Mouse (Mus musculus): ENCODE data around the gene Gm20388. TPM values are rescaled to one million over a fixed set of nuclear protein-coding genes. Genes with fewer than 3 reads are reported as not detected.

The Gm20388 gene
- polyA plus RNA-seq, 1 experiment from 2014 or later, result not detected

DNA sequence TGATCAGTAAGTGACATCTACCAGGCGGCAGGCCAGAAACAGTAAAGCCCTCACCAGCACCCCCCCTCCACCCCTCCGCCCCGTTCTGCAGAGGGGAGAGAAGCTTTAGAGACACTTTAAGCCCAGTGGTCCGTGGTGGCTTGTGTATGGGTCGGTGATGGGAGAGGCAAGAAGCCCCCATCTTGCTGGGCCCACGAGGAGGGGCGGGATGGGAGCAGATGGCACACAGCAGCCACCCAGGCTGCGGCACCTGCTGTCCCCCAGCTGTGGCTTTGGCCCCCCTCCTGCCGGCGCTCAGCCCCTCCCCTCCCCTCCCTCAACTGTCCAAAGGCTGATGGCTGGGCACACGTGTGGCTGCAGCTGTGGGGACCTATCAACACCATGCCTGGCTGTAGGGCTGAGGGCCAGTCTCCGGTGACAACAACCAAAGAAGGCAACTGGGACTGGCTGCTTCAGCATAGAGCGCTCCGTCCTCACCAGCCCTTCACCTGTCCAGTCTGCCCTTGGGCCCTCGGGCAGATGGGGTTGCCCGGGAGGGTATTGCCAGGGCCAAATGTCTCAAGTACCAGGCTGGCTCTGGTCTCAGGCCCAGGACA, 2740.8 kb downstream of the Gm20388 start:
- H3K27me3 ChIP-seq (ENCODE audit: control insufficient read depth, insufficient read depth, low read length), result no peaks in the 10 kb centered on the region
- ATAC-seq (ENCODE audit: insufficient number of reproducible peaks, insufficient read depth, low FRiP score, low read depth), result no peak
- WGBS, result 62% methylated on average over 16 of the region's 16 CpGs
- peaks cover 19 to 39% of the 10 kb centered on the region in 2 experiments for H3K4me1 ChIP-seq (ENCODE audit: control insufficient read depth in 2 of 2, insufficient read depth in 2 of 2, low read length in 2 of 2)
- H3K9me3 ChIP-seq (ENCODE audit: control insufficient read depth, low read length), result no peaks in the 10 kb centered on the region
- no peak overlapping the region for H3K27ac ChIP-seq (replicated peaks in 1 of 2; ENCODE audit: control insufficient read depth in 1 of 2, insufficient read depth in 1 of 2, low read depth in 2 of 2, low read length in 2 of 2)
- no peak overlapping the region for H3K4me3 ChIP-seq (ENCODE audit: control insufficient read depth in 1 of 2, insufficient read depth in 1 of 2, low read depth in 1 of 2, low read length in 2 of 2)
- no peak overlapping the region for H3K4me2 ChIP-seq (ENCODE audit: low read length)
- H3K36me3 ChIP-seq (ENCODE audit: control insufficient read depth, insufficient read depth, low read length), result peaks cover 14% of the 10 kb centered on the region; the same call in 1 of the 2 replicates
- H3K9ac ChIP-seq (ENCODE audit: low read length), result no peak overlapping the region

DNA sequence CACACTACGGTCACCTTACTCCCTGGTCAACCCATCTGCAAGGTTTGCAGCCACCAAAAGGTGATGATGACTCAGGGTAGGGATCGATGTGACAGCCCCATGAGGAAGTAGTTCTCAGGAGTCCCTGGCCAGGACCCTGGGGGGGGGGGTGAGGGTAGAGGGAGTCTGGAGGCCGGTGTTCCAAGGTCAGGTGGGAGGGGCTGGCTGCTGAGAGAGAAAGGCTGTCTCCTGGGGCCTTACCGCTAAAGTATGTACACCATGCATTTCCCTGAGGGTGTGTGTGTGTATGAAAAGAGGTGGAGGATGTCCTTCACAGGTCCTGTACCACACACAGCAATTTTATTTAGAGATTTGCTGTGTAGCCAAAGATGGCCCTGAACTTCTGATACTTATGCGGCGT, 2742.0 kb downstream of the Gm20388 start:
- WGBS, result 55% methylated on average over 6 of the region's 6 CpGs
- H3K9me3 ChIP-seq (ENCODE audit: control insufficient read depth, low read length), result no peaks in the 10 kb centered on the region
- H3K4me2 ChIP-seq (ENCODE audit: low read length), result no peak overlapping the region
- no peaks in the 10 kb centered on the region for H3K27me3 ChIP-seq (ENCODE audit: control insufficient read depth, insufficient read depth, low read length)
- H3K9ac ChIP-seq (ENCODE audit: low read length), result no peak overlapping the region
- ATAC-seq (ENCODE audit: insufficient number of reproducible peaks, insufficient read depth, low FRiP score, low read depth), result no peak
- H3K36me3 ChIP-seq (ENCODE audit: control insufficient read depth, insufficient read depth, low read length), result peaks cover 9% of the 10 kb centered on the region; the same call in 1 of the 2 replicates
- H3K27ac ChIP-seq (replicated peaks in 1 of 2; ENCODE audit: control insufficient read depth in 1 of 2, insufficient read depth in 1 of 2, low read depth in 2 of 2, low read length in 2 of 2), result no peak overlapping the region
- no peak overlapping the region for H3K4me3 ChIP-seq (ENCODE audit: control insufficient read depth in 1 of 2, insufficient read depth in 1 of 2, low read depth in 1 of 2, low read length in 2 of 2)
- H3K4me1 ChIP-seq (ENCODE audit: control insufficient read depth in 2 of 2, insufficient read depth in 2 of 2, low read length in 2 of 2), result peaks cover 16 to 36% of the 10 kb centered on the region in 2 experiments

DNA sequence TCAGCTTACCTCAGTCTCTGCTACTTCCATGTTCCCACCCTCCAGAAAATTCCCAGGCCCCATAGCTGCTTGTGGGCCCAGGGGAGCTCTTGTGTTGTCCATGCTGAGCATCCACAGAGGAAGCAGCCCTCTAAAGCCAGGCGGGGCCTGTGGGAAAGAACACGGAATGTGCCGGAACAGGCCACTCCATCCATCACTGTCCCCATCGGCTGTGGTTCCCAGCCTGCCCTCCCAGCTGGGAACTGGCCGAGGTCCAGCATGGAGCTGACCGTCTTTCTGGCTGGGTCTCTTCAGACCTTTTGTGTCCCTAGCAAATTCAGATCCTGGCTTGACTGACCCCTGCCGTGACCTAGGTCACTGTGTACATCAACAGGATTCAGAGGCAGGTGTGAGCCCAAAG, 2744.1 kb downstream of the Gm20388 start:
- ATAC-seq (ENCODE audit: insufficient number of reproducible peaks, insufficient read depth, low FRiP score, low read depth), result no peak
- Histone ChIP-seq H3K36me3 (ENCODE audit: control insufficient read depth, insufficient read depth, low read length) (0 out of 2 replicates have a peak, but pooled peaks cover 3% of the 10 kb centered on the region), H3K9ac (ENCODE audit: low read length) (no peak overlapping the region), H3K9me3 (ENCODE audit: control insufficient read depth, low read length) (no peaks in the 10 kb centered on the region), H3K27me3 (ENCODE audit: control insufficient read depth, insufficient read depth, low read length) (no peaks in the 10 kb centered on the region), H3K27ac (replicated peaks in 1 of 2; ENCODE audit: control insufficient read depth in 1 of 2, insufficient read depth in 1 of 2, low read depth in 2 of 2, low read length in 2 of 2) (no peak overlapping the region), H3K4me3 (ENCODE audit: control insufficient read depth in 1 of 2, insufficient read depth in 1 of 2, low read depth in 1 of 2, low read length in 2 of 2) (no peak overlapping the region), H3K4me2 (ENCODE audit: low read length) (no peak overlapping the region), H3K4me1 (ENCODE audit: control insufficient read depth in 2 of 2, insufficient read depth in 2 of 2, low read length in 2 of 2) (peaks cover 19 to 41% of the 10 kb centered on the region in 2 experiments)
- 76% methylated on average over 7 of the region's 7 CpGs for WGBS

DNA sequence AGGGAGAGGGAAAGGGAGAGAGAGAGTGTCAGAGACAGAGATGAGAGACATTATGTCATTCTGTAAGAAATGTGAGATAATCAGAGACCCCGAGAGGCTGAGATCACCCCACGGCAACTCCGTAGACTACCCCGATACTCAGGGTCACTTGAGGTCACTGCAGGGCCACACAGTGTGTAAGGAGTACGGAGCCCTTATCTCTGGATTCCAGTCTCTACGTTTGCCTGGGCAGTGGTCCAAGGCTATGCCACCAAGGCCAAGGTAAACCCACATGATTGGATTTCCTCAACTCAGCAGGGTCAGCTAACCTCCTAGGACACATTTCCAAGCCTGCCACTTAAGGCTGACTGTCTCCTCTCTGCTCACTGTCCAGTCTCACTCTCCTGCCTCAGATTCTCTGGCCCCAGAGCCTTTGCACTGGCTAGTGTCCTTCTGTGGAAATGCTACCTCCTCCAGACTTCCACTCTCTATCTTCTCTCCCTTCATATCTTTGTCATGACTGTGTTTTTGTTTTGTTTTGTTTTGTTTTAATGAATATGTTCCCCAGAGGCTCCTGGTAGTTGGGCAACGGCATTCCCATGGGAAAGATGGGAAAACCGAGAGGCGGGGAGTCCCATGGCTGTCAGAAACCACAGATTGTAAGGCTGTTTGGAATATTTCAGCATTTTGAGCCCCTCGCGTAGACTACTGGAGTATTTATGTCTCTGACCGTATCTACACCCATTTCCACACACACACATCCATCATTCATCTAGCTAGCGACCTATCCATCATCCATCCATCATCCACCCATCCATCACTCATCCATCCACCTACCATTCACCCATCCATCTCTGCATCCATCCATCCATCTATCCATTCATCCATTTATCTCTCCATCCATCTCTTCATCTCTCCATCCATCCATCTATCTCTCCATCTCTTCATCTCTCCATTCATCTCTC, 2745.7 kb downstream of the Gm20388 start:
- H3K27me3 ChIP-seq (ENCODE audit: control insufficient read depth, insufficient read depth, low read length), result no peaks in the 10 kb centered on the region
- H3K9me3 ChIP-seq (ENCODE audit: control insufficient read depth, low read length), result no peaks in the 10 kb centered on the region
- no peak overlapping the region for H3K9ac ChIP-seq (ENCODE audit: low read length)
- no peak overlapping the region for H3K4me3 ChIP-seq (ENCODE audit: control insufficient read depth in 1 of 2, insufficient read depth in 1 of 2, low read depth in 1 of 2, low read length in 2 of 2)
- H3K36me3 ChIP-seq (ENCODE audit: control insufficient read depth, insufficient read depth, low read length), result no peaks in the 10 kb centered on the region
- ATAC-seq (ENCODE audit: insufficient number of reproducible peaks, insufficient read depth, low FRiP score, low read depth), result peak; percentile 42; the same call in 1 of the 2 replicates
- H3K27ac ChIP-seq (replicated peaks in 1 of 2; ENCODE audit: control insufficient read depth in 1 of 2, insufficient read depth in 1 of 2, low read depth in 2 of 2, low read length in 2 of 2), result peak overlapping the region in 1 of 2 experiments; percentile 39; a peak in 1 of 4 replicates
- H3K4me2 ChIP-seq (ENCODE audit: low read length), result 0 out of 2 replicates have a peak overlapping the region, but pooled peaks have one; percentile 13
- H3K4me1 ChIP-seq (ENCODE audit: control insufficient read depth in 2 of 2, insufficient read depth in 2 of 2, low read length in 2 of 2), result peaks cover 26 to 47% of the 10 kb centered on the region in 2 experiments
- WGBS, result 45% methylated on average over 13 of the region's 13 CpGs

DNA sequence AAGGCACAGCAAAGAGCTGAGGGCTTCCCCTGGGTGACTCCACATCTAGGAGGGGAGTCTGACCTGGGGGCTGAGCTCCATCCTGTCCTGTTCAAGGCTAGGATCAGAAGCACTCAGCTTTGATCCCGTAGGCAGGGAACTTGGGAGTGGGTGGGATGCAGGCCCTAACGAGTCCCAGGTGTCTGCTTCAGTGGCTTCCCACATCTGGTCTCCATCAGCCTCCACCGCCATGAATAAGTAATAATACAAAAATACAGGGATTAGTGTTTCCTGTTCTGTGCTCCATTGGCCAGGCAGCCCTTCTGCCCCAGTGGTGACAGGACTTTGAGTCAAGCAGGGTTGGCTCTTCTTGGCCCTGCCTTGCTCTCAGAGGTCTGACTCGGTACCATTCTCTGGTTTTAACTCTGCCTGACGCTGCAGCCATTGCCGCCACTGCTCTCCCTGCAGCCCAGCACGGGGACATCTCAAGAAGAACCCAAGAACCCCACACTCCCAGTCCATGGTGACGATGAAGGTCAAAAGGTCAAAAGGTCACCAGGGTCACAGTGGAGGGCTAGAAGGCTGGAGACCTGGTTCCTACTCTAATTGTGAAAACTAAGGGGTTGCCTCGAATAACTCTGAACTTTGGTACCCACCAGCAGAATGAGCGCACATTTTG, 2747.6 kb downstream of the Gm20388 start:
- no peak overlapping the region for H3K4me3 ChIP-seq (ENCODE audit: control insufficient read depth in 1 of 2, insufficient read depth in 1 of 2, low read depth in 1 of 2, low read length in 2 of 2)
- ATAC-seq (ENCODE audit: insufficient number of reproducible peaks, insufficient read depth, low FRiP score, low read depth), result no peak
- no peaks in the 10 kb centered on the region for H3K9me3 ChIP-seq (ENCODE audit: control insufficient read depth, low read length)
- H3K27me3 ChIP-seq (ENCODE audit: control insufficient read depth, insufficient read depth, low read length), result no peaks in the 10 kb centered on the region
- H3K4me1 ChIP-seq (ENCODE audit: control insufficient read depth in 2 of 2, insufficient read depth in 2 of 2, low read length in 2 of 2), result peaks cover 30 to 48% of the 10 kb centered on the region in 2 experiments
- no peak overlapping the region for H3K27ac ChIP-seq (replicated peaks in 1 of 2; ENCODE audit: control insufficient read depth in 1 of 2, insufficient read depth in 1 of 2, low read depth in 2 of 2, low read length in 2 of 2)
- no peaks in the 10 kb centered on the region for H3K36me3 ChIP-seq (ENCODE audit: control insufficient read depth, insufficient read depth, low read length)
- 70% methylated on average over 10 of the region's 10 CpGs for WGBS
- no peak overlapping the region for H3K9ac ChIP-seq (ENCODE audit: low read length)
- H3K4me2 ChIP-seq (ENCODE audit: low read length), result no peak overlapping the region

DNA sequence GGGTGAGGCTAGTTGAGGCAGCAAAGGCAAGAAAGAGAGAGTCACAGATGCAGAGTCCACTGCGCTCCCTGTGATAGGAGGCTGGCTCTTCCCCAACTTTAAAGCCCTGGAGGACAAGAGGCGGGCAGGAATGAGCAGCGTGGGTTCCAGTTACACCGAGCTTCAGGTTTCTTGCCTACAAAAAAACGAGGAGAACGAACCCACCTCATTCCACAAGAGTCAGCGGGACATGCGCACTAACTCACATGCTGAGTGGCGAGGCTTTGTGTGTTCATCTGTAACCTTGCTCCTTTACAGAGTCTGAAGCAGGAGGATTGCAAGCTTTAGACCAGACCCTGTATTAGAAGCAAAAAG, 2748.1 kb downstream of the Gm20388 start:
- H3K4me3 ChIP-seq (ENCODE audit: control insufficient read depth in 1 of 2, insufficient read depth in 1 of 2, low read depth in 1 of 2, low read length in 2 of 2), result no peak overlapping the region
- H3K36me3 ChIP-seq (ENCODE audit: control insufficient read depth, insufficient read depth, low read length), result no peaks in the 10 kb centered on the region
- no peak for ATAC-seq (ENCODE audit: insufficient number of reproducible peaks, insufficient read depth, low FRiP score, low read depth)
- no peak overlapping the region for H3K4me2 ChIP-seq (ENCODE audit: low read length)
- peaks cover 32 to 43% of the 10 kb centered on the region in 2 experiments for H3K4me1 ChIP-seq (ENCODE audit: control insufficient read depth in 2 of 2, insufficient read depth in 2 of 2, low read length in 2 of 2)
- H3K9ac ChIP-seq (ENCODE audit: low read length), result no peak overlapping the region
- no peak overlapping the region for H3K27ac ChIP-seq (replicated peaks in 1 of 2; ENCODE audit: control insufficient read depth in 1 of 2, insufficient read depth in 1 of 2, low read depth in 2 of 2, low read length in 2 of 2)
- 82% methylated on average over 9 of the region's 9 CpGs for WGBS
- no peaks in the 10 kb centered on the region for H3K9me3 ChIP-seq (ENCODE audit: control insufficient read depth, low read length)
- no peaks in the 10 kb centered on the region for H3K27me3 ChIP-seq (ENCODE audit: control insufficient read depth, insufficient read depth, low read length)

DNA sequence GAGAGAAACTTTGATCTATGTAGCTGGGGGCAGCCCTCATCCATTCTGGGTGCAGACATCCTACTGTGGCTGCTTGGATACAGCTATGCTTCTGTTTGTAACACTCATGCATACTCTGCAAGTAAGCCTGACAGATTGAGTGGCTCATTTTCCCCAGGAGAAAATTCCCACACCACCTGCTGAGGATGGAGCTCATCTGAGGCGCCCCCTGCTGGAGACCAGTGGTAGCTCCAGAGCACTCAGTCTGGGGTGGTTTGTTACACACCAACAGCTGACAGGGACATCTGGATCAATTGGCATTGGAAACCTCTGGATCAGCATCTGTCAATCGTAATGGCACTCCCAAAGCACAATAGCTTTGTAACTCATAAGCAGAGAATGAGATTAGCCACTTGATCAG, 2749.4 kb downstream of the Gm20388 start:
- no peak for ATAC-seq (ENCODE audit: insufficient number of reproducible peaks, insufficient read depth, low FRiP score, low read depth)
- H3K36me3 ChIP-seq (ENCODE audit: control insufficient read depth, insufficient read depth, low read length), result no peaks in the 10 kb centered on the region
- no peak overlapping the region for H3K9ac ChIP-seq (ENCODE audit: low read length)
- 69% methylated on average over 2 of the region's 2 CpGs for WGBS
- no peak overlapping the region for H3K4me2 ChIP-seq (ENCODE audit: low read length)
- H3K27ac ChIP-seq (replicated peaks in 1 of 2; ENCODE audit: control insufficient read depth in 1 of 2, insufficient read depth in 1 of 2, low read depth in 2 of 2, low read length in 2 of 2), result no peak overlapping the region
- H3K4me1 ChIP-seq (ENCODE audit: control insufficient read depth in 2 of 2, insufficient read depth in 2 of 2, low read length in 2 of 2), result peaks cover 29 to 48% of the 10 kb centered on the region in 2 experiments
- no peaks in the 10 kb centered on the region for H3K27me3 ChIP-seq (ENCODE audit: control insufficient read depth, insufficient read depth, low read length)
- H3K9me3 ChIP-seq (ENCODE audit: control insufficient read depth, low read length), result no peaks in the 10 kb centered on the region
- no peak overlapping the region for H3K4me3 ChIP-seq (ENCODE audit: control insufficient read depth in 1 of 2, insufficient read depth in 1 of 2, low read depth in 1 of 2, low read length in 2 of 2)

Measured in heart, embryonic 14.5 days (tissue).